Mouse (Mus musculus) frontal cortex, adult (tissue): ENCODE measurements around the gene Ctnnd2.

Source experiments
- ATAC-seq: cut with Nextera tagmentation; 2 replicates; pipeline ENCODE4 v1.9.2; 2017; ENCODE audit warnings: mild to moderate bottlenecking, moderate library complexity, mixed read lengths; ENCODE audit not compliant: low TSS enrichment

Ctnnd2 gene

DNA sequence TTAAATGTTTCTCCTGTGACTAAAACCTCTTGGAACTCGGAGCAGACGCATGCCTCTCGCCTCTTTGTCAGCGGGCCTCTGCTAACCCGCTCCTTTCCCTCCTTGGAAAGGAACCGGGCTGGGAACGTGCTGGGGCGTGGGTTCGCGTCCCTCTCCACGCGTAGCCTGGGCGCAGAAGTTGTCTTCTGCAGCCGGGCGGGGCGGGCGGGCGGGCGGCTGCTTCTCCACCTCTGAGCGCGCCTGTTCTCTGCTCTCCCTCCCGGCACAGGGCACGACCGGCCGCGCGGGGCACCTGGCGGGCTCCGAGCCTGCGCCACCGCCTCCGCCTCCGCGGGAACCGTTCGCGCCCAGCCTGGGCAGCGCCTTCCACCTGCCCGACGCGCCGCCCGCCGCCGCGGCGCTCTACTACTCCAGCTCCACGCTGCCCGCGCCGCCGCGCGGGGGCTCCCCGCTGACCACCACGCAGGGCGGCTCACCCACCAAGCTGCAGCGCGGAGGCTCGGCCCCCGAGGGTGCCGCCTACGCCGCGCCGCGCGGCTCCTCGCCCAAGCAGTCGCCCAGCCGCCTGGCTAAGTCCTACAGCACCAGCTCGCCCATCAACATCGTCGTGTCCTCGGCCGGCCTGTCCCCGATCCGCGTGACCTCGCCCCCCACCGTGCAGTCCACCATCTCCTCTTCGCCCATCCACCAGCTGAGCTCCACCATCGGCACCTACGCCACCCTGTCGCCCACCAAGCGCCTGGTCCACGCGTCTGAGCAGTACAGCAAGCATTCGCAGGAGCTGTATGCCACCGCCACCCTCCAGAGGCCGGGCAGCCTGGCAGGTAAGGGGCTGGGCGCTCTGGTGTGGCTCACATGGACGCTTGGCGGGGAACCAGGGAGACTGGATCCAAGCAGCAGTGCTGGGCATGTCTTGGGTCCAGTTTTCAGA, 474.4 kb downstream of the Ctnnd2 start:
- peak; percentile 38 for ATAC-seq

DNA sequence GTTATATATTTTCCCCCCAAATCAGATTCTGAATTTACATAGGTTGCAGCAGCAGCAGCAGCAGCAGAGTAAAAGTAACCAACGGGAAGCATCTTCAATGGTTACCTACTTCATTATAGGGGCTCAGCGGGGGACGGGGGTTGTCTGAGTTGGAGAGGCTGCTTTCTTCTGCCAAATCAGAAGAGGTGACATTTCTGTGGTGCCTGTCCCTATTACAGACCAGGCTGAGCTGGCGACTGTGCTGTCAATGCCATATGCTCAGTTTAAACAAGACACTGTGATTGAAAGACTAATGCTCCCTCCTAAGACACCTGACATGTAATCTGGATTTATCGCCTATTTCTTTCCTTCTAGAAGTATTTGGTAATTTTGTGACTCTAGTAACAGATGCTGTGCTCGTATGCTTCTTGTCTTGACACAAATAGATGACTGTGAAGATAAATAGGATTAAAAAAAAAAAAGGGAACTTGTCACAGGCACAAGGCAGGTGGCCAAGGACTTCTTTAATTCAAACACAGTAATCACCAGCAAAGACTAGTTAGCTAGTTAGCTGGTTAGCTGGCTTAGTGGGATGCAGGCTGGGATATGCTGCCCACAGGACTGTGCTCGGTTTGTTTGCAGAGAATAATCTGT, 475.4 kb downstream of the Ctnnd2 start:
- peak; percentile 17; the same call in 1 of the 2 replicates for ATAC-seq

DNA sequence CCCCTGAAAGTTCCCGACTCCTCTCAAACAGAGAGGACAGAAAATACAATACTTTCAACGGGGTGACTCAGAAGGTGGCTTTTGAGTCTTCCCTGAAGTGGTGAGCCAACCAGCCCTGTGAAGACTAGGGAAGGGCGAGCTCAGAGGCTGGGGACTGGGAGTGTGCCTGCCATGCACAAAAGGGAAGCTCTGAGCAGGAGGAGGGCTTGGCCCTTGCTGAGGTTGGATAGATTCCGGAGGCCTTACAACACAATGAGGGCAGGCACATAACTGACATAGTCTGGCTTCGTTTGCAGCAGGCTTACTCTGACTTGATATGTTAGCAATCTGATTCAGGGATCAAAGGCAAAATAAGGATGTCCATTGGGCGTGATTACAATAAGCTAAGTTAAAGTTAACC, 477.6 kb downstream of the Ctnnd2 start:
- no peak for ATAC-seq

DNA sequence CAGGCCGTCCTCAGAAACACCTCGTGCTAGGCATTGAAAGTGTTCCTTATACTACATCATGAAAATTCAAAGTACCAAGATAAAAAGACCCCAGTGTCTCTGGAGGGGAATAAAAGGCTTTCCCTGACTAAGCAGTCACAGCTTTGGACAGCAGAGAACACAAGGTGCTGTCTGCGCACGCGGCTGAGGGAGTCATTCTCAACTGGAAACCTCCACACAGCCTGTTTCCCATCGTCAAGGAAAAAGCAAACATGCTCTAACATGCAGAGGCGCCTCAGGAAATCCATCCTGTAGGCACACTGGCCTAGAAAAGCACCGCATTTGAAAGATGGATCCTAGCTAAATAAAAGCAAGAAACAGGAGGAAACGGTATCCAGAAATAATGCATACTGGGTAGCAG, 483.0 kb downstream of the Ctnnd2 start:
- peak; percentile 55 for ATAC-seq

DNA sequence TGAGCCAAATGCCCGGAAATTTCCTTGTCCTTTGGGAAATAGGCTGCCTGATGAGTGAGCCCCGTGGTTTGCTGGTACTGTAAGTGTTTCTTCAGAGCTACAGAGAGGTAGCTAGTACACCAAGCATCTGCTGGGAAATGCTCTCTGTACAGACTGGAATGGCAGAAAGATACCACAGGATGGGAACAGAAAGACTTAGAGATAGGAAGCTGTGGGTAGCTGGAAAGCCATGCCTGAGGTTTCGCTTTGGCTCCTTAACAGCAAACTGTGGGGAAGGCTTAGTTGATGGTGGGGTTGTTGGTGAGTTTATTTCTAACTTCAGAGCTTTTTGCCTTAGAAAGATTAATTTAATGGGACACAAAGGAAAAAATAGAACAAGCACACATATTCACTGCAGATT, 485.2 kb downstream of the Ctnnd2 start:
- no peak for ATAC-seq

DNA sequence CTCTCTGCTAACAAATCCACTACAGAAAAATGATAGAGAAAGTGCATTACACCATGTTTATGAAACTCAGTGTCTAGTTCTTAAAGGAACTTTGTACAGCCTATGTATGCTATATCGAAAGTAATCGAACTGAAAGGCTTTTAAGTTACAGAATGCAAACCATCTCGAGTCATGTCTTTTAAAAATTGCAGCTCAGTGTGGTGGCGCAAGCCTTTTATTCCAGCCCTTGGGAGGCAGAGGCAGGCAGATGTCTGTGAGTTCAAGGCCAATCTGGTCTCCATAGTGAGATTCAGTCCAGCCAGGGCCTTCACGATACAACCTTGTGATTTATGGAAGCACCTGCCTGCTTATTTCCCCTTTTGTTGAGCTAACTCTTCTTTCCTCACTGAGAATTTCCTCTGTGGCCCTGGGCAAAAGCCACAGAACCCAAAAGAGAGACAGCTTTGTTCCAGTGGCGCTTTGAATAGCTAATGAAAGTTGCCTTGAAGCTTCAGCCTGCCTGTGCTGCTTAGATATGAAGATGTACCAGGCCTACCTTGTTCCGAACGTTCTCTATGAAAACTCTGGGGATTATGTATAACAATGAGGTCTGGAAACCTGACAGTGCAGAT, 488.3 kb downstream of the Ctnnd2 start:
- no peak for ATAC-seq

DNA sequence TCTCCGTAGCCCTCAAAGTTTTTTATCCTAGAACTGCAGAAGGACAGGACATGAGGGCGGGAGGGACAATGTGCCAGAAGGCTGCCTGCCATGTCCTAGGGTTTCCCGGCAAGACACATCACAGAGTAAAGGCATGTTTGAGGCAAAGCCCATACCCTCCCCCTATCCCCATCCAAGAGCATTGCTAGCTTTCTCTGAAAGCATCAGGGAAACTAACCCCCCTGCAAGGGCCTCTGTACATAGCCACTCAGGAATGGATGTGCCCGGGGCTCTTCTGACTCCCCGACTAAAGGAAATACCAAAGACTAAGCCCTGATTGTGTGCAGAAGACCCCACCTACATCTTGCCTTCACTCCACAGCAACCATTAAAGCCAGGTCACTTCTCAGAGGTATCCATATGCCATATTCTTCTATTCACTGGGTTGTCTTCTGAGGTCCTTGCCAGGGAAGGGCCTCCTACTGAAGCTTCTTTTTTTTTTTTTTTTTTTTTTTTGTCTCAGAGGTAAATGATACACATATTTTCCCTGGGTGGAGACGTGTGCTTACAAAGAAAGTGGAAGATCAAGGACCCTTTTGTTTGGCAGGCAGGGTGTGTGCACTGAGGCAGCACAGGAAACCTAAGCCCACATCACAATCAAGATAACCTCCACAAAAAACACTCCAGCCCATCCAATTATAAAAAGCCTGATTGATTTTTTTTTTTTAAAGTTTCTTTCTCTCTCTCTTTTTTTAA, 489.5 kb downstream of the Ctnnd2 start:
- 0 out of 2 replicates have a peak, but pooled peaks have one; percentile 20 for ATAC-seq

DNA sequence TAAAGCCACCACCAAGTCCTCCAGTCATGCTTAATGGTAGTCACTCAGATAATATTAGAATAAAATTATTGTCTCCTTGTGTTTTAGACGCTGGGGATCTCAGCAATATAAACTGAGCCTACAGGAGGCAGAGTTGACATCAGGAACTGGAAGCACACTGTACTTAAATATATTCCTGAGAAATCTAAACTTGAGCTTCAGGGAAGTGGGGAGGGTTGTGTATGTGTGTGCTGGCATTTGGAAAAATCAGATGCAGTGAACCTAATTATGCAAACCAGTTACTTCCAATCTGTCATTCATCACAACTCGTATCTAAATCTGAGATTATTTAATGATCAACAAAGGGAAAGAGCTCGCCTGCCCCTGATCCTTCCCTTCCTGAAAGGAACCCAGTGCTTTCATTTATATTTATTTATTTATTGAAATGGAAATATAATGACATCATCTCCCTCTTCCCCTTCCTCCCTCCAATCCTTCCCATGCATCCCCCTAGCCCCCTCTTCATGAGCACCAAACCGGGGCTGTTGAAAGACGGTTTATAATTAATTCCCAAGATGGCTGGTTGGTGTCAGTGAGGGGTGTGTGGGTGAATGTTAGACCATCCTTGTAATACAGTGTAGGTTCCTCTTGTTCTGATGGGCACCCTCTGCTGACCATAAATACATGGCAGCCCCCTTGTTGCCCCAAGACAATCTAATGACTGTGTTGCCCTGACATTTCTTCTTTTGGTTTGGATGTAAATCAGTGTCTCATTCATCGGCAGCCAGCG, 495.6 kb downstream of the Ctnnd2 start:
- ATAC-seq: no peak

DNA sequence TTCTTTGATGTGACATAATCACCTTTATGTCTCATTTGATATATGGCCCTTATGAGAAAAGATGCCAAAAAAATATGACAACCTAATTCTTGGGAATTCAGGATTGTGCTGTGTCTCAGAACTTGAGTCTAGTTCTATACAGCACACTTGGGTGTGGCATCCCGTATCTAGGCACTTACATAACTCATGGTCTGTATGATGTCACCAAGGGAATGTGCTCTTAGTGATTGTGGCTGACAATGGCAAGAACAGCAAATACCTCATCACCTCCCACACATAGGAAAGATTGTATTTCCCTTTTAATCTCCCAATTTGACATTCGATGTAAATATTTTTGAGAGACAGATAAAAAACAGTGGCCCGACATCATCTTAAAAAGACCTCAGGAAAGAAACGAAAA, 509.5 kb downstream of the Ctnnd2 start:
- ATAC-seq: peak; percentile 78

DNA sequence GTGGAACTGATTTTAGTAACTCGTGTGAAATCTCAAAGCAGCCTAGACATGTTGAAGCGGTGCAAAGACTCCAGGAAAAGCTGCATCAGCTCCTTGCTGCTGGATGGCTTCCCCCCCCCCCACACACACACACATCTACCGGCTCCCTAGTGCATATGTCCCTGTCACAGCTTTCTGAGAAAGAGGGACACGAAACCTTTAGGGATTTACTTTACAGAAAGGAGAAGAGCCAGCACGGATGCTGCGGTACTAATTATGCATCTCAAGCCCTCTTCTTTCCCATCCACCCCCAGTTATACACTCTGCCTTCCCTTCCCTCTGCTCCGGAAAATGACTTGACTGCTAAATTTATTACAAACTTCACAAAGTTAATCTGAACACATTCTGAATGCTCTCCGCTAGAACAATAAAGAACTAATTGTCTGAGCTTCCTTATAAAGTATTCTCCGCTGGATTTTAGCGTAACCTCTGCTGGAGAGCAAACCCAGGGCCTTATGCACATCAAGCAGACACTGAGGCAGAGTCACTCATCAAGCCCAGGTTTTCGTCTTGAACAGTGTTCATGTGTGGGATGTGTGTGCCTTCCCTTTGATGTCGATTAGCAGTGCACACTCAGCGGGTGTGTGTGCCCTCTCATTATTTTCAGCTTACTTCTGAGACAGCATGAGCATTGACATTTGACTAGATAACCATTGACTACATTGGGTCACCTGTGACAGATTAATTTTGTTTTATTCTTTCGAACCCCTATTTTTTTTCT, 510.1 kb downstream of the Ctnnd2 start:
- peak; percentile 89 for ATAC-seq

DNA sequence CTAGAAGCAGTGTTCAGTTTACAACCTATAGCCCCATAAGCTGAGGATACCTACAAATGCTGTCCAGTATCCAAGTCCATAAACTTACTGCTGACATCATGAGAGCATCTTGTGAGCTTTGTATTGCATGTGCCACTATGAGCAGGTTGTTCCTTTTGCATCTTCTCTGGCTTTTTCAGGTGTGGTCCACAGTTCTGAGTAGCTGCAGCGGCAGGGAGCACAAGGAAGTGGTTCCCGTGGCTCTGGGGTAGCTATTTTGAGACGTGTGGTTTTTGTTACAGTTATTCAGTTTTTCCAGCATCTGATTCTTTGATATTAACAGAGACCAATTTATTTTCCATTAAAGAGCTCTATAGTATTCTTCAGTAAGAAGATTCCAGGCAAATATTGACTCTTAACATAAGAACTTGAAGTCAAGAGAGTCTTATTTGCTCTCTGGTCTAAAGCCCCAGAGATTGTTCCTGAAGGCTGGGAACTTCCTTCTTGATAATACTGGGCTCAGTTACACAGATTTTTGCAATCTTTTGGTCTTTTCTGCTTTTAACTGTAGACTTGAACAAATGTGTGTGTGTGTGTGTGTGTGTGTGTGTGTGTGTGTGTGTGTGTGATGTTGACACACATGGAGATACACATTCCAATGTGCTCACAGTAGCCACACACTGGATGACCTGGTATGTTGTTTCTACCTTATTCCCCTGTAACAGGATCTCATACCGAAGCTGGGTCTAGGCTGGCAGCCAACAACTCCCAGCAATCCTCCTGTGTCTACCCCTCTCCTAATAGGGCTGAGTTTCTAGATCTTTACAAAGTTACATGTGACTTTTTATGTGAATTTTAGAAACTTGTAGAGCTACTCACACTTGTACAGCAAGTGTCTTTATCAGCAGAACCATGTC, 514.1 kb downstream of the Ctnnd2 start:
- ATAC-seq: no peak

DNA sequence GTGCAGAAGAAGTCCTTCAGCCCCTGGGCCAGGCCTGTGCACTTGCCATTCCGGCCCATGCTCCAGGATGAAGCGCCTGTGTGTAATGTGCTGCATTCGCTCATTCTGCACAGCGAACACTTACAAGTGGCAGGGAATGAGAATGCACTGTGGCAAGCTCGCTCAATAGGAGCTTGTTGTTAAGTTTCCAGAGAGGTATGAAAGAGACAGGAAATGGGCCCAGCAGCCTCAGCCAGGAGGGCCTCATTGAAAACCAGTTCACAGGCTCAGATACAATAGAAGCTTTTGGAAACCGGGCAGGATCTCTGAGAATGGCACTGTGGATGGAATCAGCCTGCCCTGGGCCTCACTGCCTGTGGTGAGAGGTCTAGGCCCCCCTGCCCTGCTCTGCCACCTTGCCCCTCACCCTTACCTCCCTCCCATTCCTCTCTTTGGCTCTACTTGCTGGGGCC, 521.4 kb downstream of the Ctnnd2 start:
- peak; percentile 76 for ATAC-seq

DNA sequence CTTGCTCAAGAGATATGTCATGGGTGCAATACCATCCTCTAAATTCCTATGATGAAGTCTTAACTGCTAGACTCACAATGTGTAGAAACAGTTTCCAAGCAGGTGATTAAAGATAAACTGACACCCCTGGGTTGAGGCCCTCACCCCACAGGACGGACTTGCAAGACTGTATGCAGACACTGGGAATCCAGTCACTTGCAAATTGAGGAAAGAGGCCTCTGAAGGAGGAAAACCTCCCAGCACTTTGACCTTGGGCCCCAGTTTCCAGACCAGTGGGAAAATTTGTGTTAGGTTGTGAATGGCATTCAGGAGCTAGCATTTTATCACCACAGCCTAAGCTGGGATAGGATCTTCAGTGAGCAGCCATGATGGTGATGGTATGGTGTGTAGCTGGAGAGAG, 521.9 kb downstream of the Ctnnd2 start:
- ATAC-seq: no peak

DNA sequence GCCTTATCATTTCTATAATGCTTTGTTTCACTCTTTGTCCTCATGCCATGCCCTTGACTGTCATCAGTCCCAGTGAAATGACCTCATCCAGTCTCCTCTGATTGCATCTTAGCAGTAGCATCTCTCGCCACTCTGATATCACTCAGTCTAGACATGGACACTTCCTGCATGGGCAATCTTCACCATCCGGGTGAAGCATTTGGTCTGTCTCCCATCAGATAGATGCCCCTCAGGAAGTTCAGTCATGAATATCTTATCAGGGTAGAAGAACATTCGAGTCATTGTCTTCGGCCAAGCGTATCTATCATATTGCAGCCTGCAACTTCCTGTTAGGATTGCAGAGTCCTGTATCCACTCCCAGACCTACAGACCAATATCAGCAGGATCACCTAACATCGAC, 523.5 kb downstream of the Ctnnd2 start:
- no peak for ATAC-seq

DNA sequence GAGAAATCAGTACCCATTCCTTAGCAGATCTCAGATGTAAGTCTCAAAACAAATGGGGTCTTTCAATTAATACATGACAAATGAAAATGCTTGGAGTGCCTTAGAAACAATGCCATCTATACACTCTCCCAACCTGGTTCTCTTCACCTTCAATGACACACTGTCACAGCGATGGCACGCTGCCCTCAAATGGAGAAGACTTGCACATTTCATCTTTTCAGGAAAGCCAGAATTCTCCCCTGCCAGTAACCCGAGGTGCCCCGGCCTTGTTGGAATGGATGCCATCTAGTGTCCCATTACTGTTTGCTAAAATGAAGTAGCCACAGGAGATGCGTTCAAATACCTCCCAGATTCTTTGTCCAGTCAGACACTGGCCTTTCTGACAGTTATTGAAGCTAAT, 525.0 kb downstream of the Ctnnd2 start:
- ATAC-seq: no peak

DNA sequence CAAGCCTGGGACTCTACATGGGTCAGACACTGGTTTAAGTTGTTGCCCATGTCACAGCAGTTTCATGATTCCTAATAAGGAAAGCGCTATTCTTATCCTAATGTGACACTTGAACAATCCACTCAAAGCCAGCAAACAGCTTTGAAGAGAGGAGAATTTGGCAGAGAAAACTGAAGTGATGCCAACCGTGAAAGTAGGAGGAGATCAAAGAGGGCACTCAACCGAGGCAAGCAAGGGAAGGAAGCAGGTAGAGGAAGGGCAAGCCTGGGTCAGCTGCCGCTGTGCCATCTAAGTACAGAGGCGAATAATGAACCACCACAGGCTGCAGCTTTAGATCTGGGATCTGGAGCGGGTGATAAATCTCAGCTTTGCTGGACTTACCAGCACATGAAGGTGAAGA, 528.4 kb downstream of the Ctnnd2 start:
- no peak for ATAC-seq

DNA sequence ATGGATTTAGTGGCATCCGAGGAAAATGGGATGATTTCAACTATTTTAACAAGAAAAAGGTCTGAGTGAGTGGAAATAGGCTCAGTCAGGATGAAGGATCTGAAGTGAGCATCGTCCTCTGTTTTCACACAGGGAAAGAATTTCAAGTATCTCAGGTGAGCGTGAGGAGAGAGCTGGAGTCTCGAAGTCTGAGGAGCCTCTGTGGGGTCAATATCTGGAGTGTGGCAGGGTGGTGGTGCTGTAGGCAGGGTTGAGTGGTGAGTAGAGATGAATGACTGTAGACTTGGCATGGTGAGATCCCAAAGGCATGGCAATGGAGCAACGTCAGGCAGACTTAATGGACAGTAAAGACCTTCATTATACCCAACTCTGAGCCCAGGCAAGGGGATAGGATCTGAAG, 529.2 kb downstream of the Ctnnd2 start:
- no peak for ATAC-seq

DNA sequence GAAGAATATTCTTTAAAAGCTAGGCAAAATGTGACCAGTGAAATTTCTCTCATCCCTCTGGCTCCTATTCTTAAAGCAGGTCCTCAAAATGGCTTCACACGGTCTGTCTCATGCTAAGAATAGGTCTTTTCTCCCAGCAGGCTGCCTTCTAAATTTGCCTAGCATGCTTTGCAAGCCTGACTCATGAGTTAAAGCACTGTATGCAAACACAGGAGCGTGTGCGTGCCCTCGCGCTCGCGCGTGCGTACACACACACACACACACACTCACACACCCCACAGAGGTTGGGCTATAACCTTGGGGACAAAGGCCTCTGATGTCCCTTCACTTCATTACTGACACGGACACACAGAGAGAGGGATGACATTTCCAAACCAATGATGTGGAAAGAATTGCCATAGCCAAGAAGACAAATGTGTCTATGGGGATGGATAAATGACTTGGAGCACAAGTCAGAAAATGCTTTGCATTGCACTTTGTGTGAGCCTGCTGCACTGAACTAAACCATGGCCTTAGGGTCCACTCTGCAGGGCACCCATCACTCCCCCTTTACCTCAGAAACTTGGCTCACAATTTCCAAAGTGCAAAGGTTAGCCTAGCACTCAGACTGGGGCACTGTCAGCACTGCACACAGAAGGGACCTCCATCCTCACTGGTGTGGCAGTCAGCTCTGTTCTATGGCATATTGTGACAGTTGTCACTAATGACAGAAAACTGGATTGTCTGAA, 536.8 kb downstream of the Ctnnd2 start:
- peak; percentile 94 for ATAC-seq

DNA sequence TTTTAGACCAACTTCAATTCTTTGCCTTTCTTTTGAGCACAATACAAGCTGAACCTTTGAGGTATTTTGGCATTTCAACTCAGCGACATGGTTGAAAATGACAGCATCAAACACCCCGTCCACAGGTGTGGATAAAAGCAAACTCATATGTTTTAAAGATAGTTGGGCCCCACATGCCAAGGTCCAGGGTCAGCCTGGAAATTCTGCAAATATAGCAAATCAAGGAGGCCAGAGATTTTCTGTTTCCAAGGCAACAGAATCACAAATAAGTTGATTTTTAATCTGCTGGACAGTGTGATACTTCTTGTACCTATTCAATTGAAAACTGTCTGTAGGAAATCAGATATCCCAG, 537.3 kb downstream of the Ctnnd2 start:
- ATAC-seq: no peak
